Mouse (Mus musculus): ENCODE data around the gene Rtca. TPM values are rescaled to one million over a fixed set of nuclear protein-coding genes. Genes with fewer than 3 reads are reported as not detected.

Rtca gene
- total RNA-seq (2023) = 10 to 100 TPM; 19.8 to 20.8 TPM

GRCm38 (mm10) chr3:116507772-116508351 lies at the start of gene Rtca:
Rtca (minus strand) TSS chr3:116508208.

GRCm38 (mm10) chr3:116512904-116513716 lies 5.1 kb upstream of the Rtca start, which contains the start of gene Dbt:
Dbt (plus strand) TSS chr3:116513070.

Other genes starting within 250 kb of the Rtca start
- gene Cdc14a, start 84.2 kb downstream of the Rtca start, total RNA-seq (2023) = 10 to 100 TPM; 22.6 to 30.6 TPM
- 10 to 100 TPM; 11.7 to 11.9 TPM for gene Dbt, start 4.9 kb upstream of the Rtca start, total RNA-seq (2023)
- gene Lrrc39, start 54.8 kb upstream of the Rtca start, total RNA-seq (2023) = not detected
- gene Sass6, start 86.8 kb upstream of the Rtca start, total RNA-seq (2023) = 10 to 100 TPM in 1 of 2 experiments, 1 to 10 TPM in 1; 9.8 to 11.0 TPM
- 10 to 100 TPM; 25.3 to 26.3 TPM for gene Trmt13, start 106.4 kb upstream of the Rtca start, total RNA-seq (2023)
- gene Mfsd14a, start 154.5 kb upstream of the Rtca start, total RNA-seq (2023) = 10 to 100 TPM; 74.3 to 76.4 TPM
- under 1 TPM in 1 of 2 experiments, not detected in 1; 0.92 TPM for gene Gm43191, start 173.1 kb upstream of the Rtca start, total RNA-seq (2023)
- gene Slc35a3, start 204.6 kb upstream of the Rtca start, total RNA-seq (2023) = 10 to 100 TPM; 28.8 to 32.4 TPM